Mouse (Mus musculus): ENCODE measurements around the gene Ptprc. TPM values are rescaled to one million over a fixed set of nuclear protein-coding genes. Genes with fewer than 3 reads are reported as not detected.

Ptprc gene
- polyA plus RNA-seq, 1 experiment from 2014 or later: 2.1 TPM

- no peaks in the 10 kb centered on the region for H3K4me1 ChIP-seq
- H3K4me3 ChIP-seq: no peak overlapping the region
- H3K27ac ChIP-seq: no peak overlapping the region
- no peak overlapping the region for H3K4me2 ChIP-seq (replicated peaks)
- H3K36me3 ChIP-seq: no peaks in the 10 kb centered on the region
- no peaks in the 10 kb centered on the region for H3K27me3 ChIP-seq
- ATAC-seq (ENCODE audit: low FRiP score, low read depth): no peak
- H3K9me3 ChIP-seq: no peaks in the 10 kb centered on the region
- H3K9ac ChIP-seq: no peak overlapping the region
- WGBS: 47% methylated on average over 3 of the region's 3 CpGs
Observed at GRCm38 (mm10) chr1:138123866-138124265, 51.6 kb downstream of the Ptprc start.

GRCm38 (mm10) chr1:138119895-138120294 is 55.6 kb downstream of the Ptprc start:
- H3K4me2 ChIP-seq (replicated peaks): no peak overlapping the region
- no peak for ATAC-seq (ENCODE audit: low FRiP score, low read depth)
- WGBS: 55% methylated on average over 12 of the region's 12 CpGs
- H3K36me3 ChIP-seq: no peaks in the 10 kb centered on the region
- H3K4me3 ChIP-seq: no peak overlapping the region
- H3K27me3 ChIP-seq: no peaks in the 10 kb centered on the region
- H3K9ac ChIP-seq: no peak overlapping the region
- H3K27ac ChIP-seq: no peak overlapping the region
- H3K4me1 ChIP-seq: no peaks in the 10 kb centered on the region
- no peaks in the 10 kb centered on the region for H3K9me3 ChIP-seq

GRCm38 (mm10) chr1:138093219-138093618 is 82.3 kb downstream of the Ptprc start:
- no peak overlapping the region for H3K4me3 ChIP-seq
- H3K9ac ChIP-seq: no peak overlapping the region
- WGBS: 58% methylated on average over 1 of the region's 1 CpGs
- H3K27me3 ChIP-seq: no peaks in the 10 kb centered on the region
- no peaks in the 10 kb centered on the region for H3K4me1 ChIP-seq
- H3K27ac ChIP-seq: no peak overlapping the region
- H3K9me3 ChIP-seq: no peaks in the 10 kb centered on the region
- no peak for ATAC-seq (ENCODE audit: low FRiP score, low read depth)
- no peak overlapping the region for H3K4me2 ChIP-seq (replicated peaks)
- H3K36me3 ChIP-seq: no peaks in the 10 kb centered on the region

- Histone ChIP-seq H3K9ac (no peak overlapping the region), H3K4me1 (peaks cover 9% of the 10 kb centered on the region; the same call in 1 of the 2 replicates), H3K9me3 (no peaks in the 10 kb centered on the region), H3K36me3 (no peaks in the 10 kb centered on the region), H3K27ac (no peak overlapping the region), H3K27me3 (no peaks in the 10 kb centered on the region), H3K4me3 (no peak overlapping the region), H3K4me2 (replicated peaks) (no peak overlapping the region)
- WGBS: 3% methylated on average over 1 of the region's 1 CpGs
- peak; percentile 44; the same call in 1 of the 2 replicates for ATAC-seq (ENCODE audit: low FRiP score, low read depth)
Observed at GRCm38 (mm10) chr1:138085810-138086209, 89.7 kb downstream of the Ptprc start.

GRCm38 (mm10) chr1:138083707-138084106 is 91.8 kb downstream of the Ptprc start:
- no peak overlapping the region for H3K9ac ChIP-seq
- H3K36me3 ChIP-seq: no peaks in the 10 kb centered on the region
- H3K4me1 ChIP-seq: peaks cover 9% of the 10 kb centered on the region; the same call in 1 of the 2 replicates
- ATAC-seq (ENCODE audit: low FRiP score, low read depth): no peak
- no peak overlapping the region for H3K27ac ChIP-seq
- no peak overlapping the region for H3K4me2 ChIP-seq (replicated peaks)
- no peaks in the 10 kb centered on the region for H3K9me3 ChIP-seq
- H3K4me3 ChIP-seq: no peak overlapping the region
- H3K27me3 ChIP-seq: no peaks in the 10 kb centered on the region

GRCm38 (mm10) chr1:138080308-138080707 is 95.2 kb downstream of the Ptprc start:
- WGBS: 94% methylated on average over 1 of the region's 1 CpGs
- Histone ChIP-seq H3K4me3 (no peak overlapping the region), H3K27ac (no peak overlapping the region), H3K4me1 (peaks cover 9% of the 10 kb centered on the region; the same call in 1 of the 2 replicates), H3K9me3 (no peaks in the 10 kb centered on the region), H3K9ac (no peak overlapping the region), H3K27me3 (no peaks in the 10 kb centered on the region), H3K4me2 (replicated peaks) (no peak overlapping the region), H3K36me3 (no peaks in the 10 kb centered on the region)
- ATAC-seq (ENCODE audit: low FRiP score, low read depth): no peak

DNA sequence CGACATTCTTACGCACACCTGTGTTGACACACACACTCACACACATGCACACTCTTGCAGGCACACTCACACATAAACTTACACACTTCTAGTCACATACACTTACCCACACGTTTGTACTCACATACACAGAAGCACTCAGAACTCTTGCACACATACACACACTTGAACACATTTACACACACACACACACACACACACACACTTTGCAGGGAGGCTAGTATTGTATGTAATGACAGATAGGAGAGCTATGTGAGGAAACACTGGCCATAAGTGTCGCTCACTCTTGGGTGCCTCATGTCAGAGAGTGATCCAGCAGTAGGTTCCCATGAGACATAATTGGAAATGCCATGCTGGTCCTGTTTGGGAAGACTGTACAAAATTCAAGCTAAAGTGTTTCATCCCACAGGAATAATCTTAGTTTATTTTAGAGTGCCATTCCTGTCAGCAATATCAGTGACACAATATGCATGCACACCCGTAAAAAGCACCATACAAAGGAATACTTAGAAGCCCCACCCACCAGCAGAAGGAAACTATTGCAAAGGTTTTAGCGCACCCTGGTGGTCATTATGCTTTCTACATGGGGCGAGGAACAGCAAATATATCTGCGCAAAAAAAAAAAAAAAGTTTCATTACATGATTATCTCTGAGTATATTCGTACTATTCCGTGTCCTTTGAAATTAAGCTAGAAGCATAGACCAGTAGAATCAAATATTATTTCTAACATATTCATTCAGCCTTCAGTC is 131.1 kb downstream of the Ptprc start:
- H3K9me3 ChIP-seq: no peaks in the 10 kb centered on the region
- WGBS: 39% methylated on average over 10 of the region's 10 CpGs
- peak; percentile 66; the same call in 1 of the 2 replicates for ATAC-seq (ENCODE audit: low FRiP score, low read depth)

GRCm38 (mm10) chr1:138040556-138040955 is 135.0 kb downstream of the Ptprc start:
- Histone ChIP-seq H3K27ac (peak overlapping the region; percentile 39; the same call in 1 of the 2 replicates), H3K4me3 (no peak overlapping the region), H3K36me3 (no peaks in the 10 kb centered on the region), H3K9me3 (no peaks in the 10 kb centered on the region), H3K4me2 (replicated peaks) (0 out of 2 replicates have a peak overlapping the region, but pooled peaks have one; percentile 3), H3K4me1 (peaks cover 38% of the 10 kb centered on the region), H3K9ac (no peak overlapping the region), H3K27me3 (no peaks in the 10 kb centered on the region)
- WGBS: 31% methylated on average over 5 of the region's 5 CpGs
- ATAC-seq (ENCODE audit: low FRiP score, low read depth): peak; percentile 48; the same call in 1 of the 2 replicates

More for the DNA sequence above, 131.1 kb downstream of the Ptprc start:
- Histone ChIP-seq H3K36me3 (no peaks in the 10 kb centered on the region), H3K27ac (no peak overlapping the region), H3K9ac (no peak overlapping the region), H3K4me2 (replicated peaks) (no peak overlapping the region), H3K4me1 (peaks cover 16% of the 10 kb centered on the region), H3K4me3 (no peak overlapping the region), H3K27me3 (no peaks in the 10 kb centered on the region)

DNA sequence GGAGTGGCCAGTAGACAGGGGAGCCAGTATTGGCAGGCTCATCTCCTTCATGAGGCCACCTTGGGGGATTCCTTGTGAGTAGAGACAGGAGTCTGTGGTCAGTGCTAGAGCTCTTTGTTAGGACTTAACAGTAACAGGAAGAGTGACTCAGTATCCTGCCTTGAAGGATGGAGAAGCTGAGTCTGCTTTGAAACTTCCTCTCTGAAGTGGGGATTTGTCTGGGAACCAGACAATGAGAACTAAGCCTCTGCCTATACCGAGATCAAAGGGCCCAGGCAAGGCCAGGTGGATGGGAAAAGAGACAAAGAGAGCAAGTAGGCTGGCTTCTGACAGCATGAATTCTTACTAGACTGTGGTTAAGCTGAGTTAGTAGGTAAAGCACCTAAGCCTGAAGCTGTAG is 136.3 kb downstream of the Ptprc start:
- H3K27ac ChIP-seq: no peak overlapping the region
- WGBS: 11% methylated on average over 1 of the region's 1 CpGs
- ATAC-seq (ENCODE audit: low FRiP score, low read depth): no peak

DNA sequence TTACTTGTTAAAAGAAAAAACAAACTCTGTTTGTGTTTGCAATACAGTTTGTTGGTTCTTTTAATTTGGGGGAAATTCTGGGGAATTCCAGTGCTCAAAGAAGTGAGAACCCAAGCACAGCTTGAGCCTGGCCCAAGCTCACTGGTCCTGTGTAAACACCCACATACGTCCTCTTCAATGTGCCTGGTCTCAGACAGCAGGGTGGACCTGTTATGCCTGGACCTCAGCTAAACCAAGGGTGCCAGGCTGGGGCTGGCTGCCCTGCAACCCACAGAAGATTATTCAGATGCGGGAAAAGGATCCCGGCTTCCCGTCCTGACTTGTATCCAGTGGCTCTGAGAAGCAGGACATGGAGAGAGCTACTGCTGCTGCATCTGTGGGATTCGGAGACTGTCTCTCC is 138.0 kb downstream of the Ptprc start:
- Histone ChIP-seq H3K27me3 (no peaks in the 10 kb centered on the region), H3K4me2 (replicated peaks) (no peak overlapping the region), H3K4me1 (peaks cover 31% of the 10 kb centered on the region), H3K9ac (no peak overlapping the region), H3K9me3 (no peaks in the 10 kb centered on the region), H3K36me3 (no peaks in the 10 kb centered on the region), H3K27ac (no peak overlapping the region), H3K4me3 (no peak overlapping the region)
- no peak for ATAC-seq (ENCODE audit: low FRiP score, low read depth)
- 57% methylated on average over 5 of the region's 5 CpGs for WGBS

More for the DNA sequence above, 136.3 kb downstream of the Ptprc start:
- no peak overlapping the region for H3K4me2 ChIP-seq (replicated peaks)
- peaks cover 35% of the 10 kb centered on the region for H3K4me1 ChIP-seq
- H3K9ac ChIP-seq: no peak overlapping the region
- no peaks in the 10 kb centered on the region for H3K27me3 ChIP-seq
- H3K36me3 ChIP-seq: no peaks in the 10 kb centered on the region
- no peaks in the 10 kb centered on the region for H3K9me3 ChIP-seq
- no peak overlapping the region for H3K4me3 ChIP-seq

DNA sequence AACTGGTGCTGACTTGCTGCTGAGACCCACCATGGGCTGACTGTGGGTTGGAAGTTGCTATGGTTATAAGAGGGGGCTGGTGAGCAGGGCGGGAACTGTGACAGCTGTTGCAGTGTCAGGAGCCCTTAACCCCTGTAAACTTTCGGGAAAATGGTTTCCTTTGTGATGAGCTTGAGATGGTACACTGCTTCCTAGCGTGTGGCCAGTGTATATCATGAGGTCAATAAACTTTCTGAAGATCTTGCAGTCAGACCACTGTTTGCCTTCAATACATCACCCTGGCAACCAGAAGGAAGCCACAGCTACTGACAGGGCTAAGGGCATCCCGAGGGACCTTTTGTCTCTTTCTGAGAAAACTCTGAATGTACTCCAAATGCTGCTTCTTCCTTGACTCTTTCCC is 145.9 kb downstream of the Ptprc start:
- Histone ChIP-seq H3K9me3 (no peaks in the 10 kb centered on the region), H3K4me1 (no peaks in the 10 kb centered on the region), H3K36me3 (no peaks in the 10 kb centered on the region), H3K27ac (no peak overlapping the region), H3K4me2 (replicated peaks) (no peak overlapping the region), H3K4me3 (no peak overlapping the region), H3K9ac (no peak overlapping the region), H3K27me3 (no peaks in the 10 kb centered on the region)
- peak; percentile 8; the same call in 1 of the 2 replicates for ATAC-seq (ENCODE audit: low FRiP score, low read depth)
- WGBS: 64% methylated on average over 4 of the region's 4 CpGs

DNA sequence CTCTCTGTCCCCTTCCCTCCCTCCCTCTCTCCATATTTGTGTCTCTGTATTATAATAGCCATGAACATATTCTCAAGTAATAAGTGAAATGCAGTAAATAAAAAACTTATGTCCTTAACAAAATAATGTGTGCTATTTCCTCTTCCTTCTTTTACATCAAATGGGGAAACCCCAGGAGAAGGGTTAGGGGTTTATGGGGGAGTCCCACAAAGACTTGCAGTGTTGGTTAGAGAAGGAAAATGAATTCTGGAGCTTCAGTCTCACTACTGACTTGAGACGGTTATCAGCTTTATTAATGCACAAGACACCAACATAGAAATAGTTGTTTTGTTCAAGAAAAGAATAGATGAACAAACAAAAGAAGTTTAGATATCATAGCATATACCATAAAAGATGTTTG is 150.2 kb downstream of the Ptprc start:
- Histone ChIP-seq H3K4me3 (no peak overlapping the region), H3K4me2 (replicated peaks) (no peak overlapping the region), H3K4me1 (peaks cover 23% of the 10 kb centered on the region), H3K27me3 (no peaks in the 10 kb centered on the region), H3K9ac (no peak overlapping the region), H3K27ac (no peak overlapping the region), H3K9me3 (no peaks in the 10 kb centered on the region), H3K36me3 (no peaks in the 10 kb centered on the region)
- no peak for ATAC-seq (ENCODE audit: low FRiP score, low read depth)
- 73% methylated on average over 1 of the region's 1 CpGs for WGBS

- no peak overlapping the region for H3K4me3 ChIP-seq
- no peak overlapping the region for H3K27ac ChIP-seq
- H3K4me2 ChIP-seq (replicated peaks): no peak overlapping the region
- H3K9ac ChIP-seq: no peak overlapping the region
- peaks cover 23% of the 10 kb centered on the region for H3K4me1 ChIP-seq
- no peak; the same call in 1 of the 2 replicates for ATAC-seq (ENCODE audit: low FRiP score, low read depth)
- no peaks in the 10 kb centered on the region for H3K27me3 ChIP-seq
- H3K36me3 ChIP-seq: no peaks in the 10 kb centered on the region
- no peaks in the 10 kb centered on the region for H3K9me3 ChIP-seq
- WGBS: 13% methylated on average over 4 of the region's 4 CpGs
Observed at GRCm38 (mm10) chr1:138023601-138024000, 151.9 kb downstream of the Ptprc start.
